Mouse (Mus musculus) small intestine, adult 2 months (tissue): ENCODE measurements around the gene Fam78a.

Source experiments
- CTCF ChIP-seq: fragments of 200-500 bp; IDR thresholded peaks from 2 replicates; pipeline ENCODE4 v1.5.1; 2012; ENCODE audit warnings: low read depth, mild to moderate bottlenecking, control low read depth, inconsistent platforms, low read length, moderate library complexity, mixed read lengths; ENCODE audit not compliant: insufficient replicate concordance, insufficient read length; ENCODE audit errors: extremely low read depth
- POLR2A ChIP-seq: fragments of 200-500 bp; IDR thresholded peaks from 2 replicates; pipeline ENCODE4 v1.6.1; 2012; ENCODE audit warnings: low read depth, mild to moderate bottlenecking, control low read depth, inconsistent platforms, low read length, moderate library complexity

- no peak for TF ChIP-seq CTCF
- TF ChIP-seq POLR2A: no peak
Observed at GRCm38 (mm10) chr2:32047323-32047722, 37.3 kb downstream of the Fam78a start.
